Mouse (Mus musculus) limb, embryonic 12.5 days (tissue): Measurements from ENCODE around the gene Tdg. TPM values are rescaled to one million over a fixed set of nuclear protein-coding genes. Genes with fewer than 3 reads are reported as not detected.
A peak's percentile ranks its signal among the peaks of the same experiment; 100 is the strongest.

Experiments used
- ATAC-seq: fragments of 200-750 bp; cut with Nextera tagmentation; 2 replicates; pipeline ENCODE4 v1.8.0; 2017; ENCODE audit warnings: low read depth, moderate TSS enrichment; ENCODE audit not compliant: insufficient number of reproducible peaks, insufficient read depth, low FRiP score, low TSS enrichment
- H3K27ac ChIP-seq: fragments of 300-500 bp; sonication (generic); 2 replicates; pipeline ENCODE4 v1.5.1; 2016; ENCODE audit warnings: mild to moderate bottlenecking, moderate library complexity
- H3K27me3 ChIP-seq: fragments of 300-500 bp; sonication (generic); 2 replicates; pipeline ENCODE4 v1.6.1; 2016; ENCODE audit warnings: mild to moderate bottlenecking, moderate library complexity
- H3K36me3 ChIP-seq: fragments of 300-500 bp; sonication (generic); 2 replicates; pipeline ENCODE4 v1.6.1; 2016; ENCODE audit warnings: mild to moderate bottlenecking, moderate library complexity
- H3K4me1 ChIP-seq: fragments of 300-500 bp; sonication (generic); replicated peaks from 2 replicates; pipeline ENCODE4 v1.6.1; 2016
- H3K4me2 ChIP-seq: fragments of 300-500 bp; sonication (generic); 2 replicates; pipeline ENCODE4 v1.6.1; 2016; ENCODE audit warnings: mild to moderate bottlenecking, moderate library complexity
- H3K4me3 ChIP-seq: fragments of 300-500 bp; sonication (generic); replicated peaks from 2 replicates; pipeline ENCODE4 v1.5.1; 2016; ENCODE audit warnings: mild to moderate bottlenecking
- H3K9ac ChIP-seq: fragments of 300-500 bp; sonication (generic); replicated peaks from 2 replicates; pipeline ENCODE4 v1.6.1; 2016; ENCODE audit warnings: mild to moderate bottlenecking, moderate library complexity
- H3K9me3 ChIP-seq: fragments of 300-500 bp; sonication (generic); 2 replicates; pipeline ENCODE4 v1.6.1; 2016; ENCODE audit warnings: mild to moderate bottlenecking, moderate library complexity
- WGBS: fragments of 180-500 bp; shearing (Covaris S2); methylation state at CpG from one replicate; pipeline ENCODE4 v1.1.7; 2016; 5-methylcytosine and 5-hydroxymethylcytosine counted together
- polyA plus RNA-seq: library from polyadenylated mRNA; unstranded; fragments of >200 nt; fragmentation: Nextera tagmentation; extraction: Ambion mirVana; gene quantifications from 2 replicates; pipeline ENCODE4 v1.2.1, GENCODE M21; 2016

Gene Tdg
- polyA plus RNA-seq, 1 experiment from 2014 or later = 207 TPM

- Histone ChIP-seq H3K27me3 (no peaks in the 10 kb centered on the region), H3K9ac (no peak overlapping the region), H3K4me1 (peaks cover 14% of the 10 kb centered on the region), H3K4me2 (no peak overlapping the region), H3K9me3 (no peaks in the 10 kb centered on the region), H3K4me3 (no peak overlapping the region), H3K36me3 (peaks cover 79% of the 10 kb centered on the region), H3K27ac (no peak overlapping the region)
- 96% methylated on average over 7 of the region's 7 CpGs for WGBS
- ATAC-seq = no peak
Observed at GRCm38 (mm10) chr10:82634348-82634747, 4.7 kb downstream of the Tdg start.

DNA sequence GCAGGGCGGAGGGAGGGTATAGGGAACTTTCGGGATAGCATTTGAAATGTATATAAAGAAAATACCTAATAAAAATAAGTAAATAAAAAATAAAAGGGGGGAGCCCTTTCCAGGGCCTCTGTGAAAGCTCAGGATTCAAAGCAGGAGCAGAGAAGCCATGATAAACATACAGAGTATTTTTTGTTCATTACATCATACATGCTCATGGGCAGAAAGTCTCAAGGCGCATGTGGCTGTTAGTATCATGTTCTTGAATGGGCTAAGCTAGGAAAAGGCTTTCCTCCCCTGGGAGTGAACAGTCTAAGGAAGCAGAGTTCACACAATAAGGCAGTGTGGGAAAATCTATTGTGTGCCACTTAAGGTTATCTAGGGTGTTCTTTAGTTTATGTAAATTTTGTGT is 6.7 kb downstream of the Tdg start:
- no peak overlapping the region for H3K27ac ChIP-seq
- no peak overlapping the region for H3K9ac ChIP-seq
- H3K4me3 ChIP-seq = no peak overlapping the region
- no peaks in the 10 kb centered on the region for H3K27me3 ChIP-seq
- peaks cover 95% of the 10 kb centered on the region for H3K36me3 ChIP-seq
- H3K9me3 ChIP-seq = no peaks in the 10 kb centered on the region
- H3K4me2 ChIP-seq = no peak overlapping the region
- 94% methylated on average over 3 of the region's 3 CpGs for WGBS
- no peak for ATAC-seq
- H3K4me1 ChIP-seq = peaks cover 4% of the 10 kb centered on the region; the same call in 1 of the 2 replicates

DNA sequence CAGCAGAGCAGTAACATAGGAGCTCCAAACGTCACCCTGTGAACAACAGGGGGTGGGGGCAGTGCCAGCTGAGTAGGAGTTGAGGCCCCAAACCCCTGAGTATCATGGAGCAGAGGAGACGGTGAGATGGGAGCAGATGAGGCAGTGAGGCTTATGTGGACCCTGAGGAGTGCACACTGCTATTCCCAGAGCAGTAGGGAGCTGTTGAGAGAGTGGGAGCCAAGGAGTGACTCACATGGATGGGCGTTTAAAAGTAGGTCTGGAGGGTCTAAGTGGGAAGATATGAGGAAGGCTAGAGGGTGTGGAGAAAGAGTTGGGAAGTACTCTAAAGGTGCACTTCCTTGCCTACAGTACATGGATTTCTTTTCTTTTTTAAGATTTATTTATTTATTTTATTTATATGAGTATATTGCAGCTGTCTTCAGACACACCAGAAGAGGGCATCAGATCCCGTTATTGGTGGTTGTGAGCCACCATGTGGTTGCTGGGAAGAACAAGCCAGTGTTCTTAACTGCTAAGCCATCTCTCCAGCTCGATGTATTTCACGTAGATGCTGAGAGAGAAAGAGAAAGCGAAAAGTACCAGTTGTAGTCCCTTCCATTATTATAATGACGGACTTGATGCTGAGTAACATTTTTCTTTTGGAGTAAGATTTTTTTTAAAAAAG is 9.5 kb downstream of the Tdg start:
- Histone ChIP-seq H3K4me1 (no peaks in the 10 kb centered on the region), H3K27me3 (no peaks in the 10 kb centered on the region), H3K9me3 (no peaks in the 10 kb centered on the region), H3K4me3 (no peak overlapping the region), H3K36me3 (peaks cover 98% of the 10 kb centered on the region), H3K4me2 (no peak overlapping the region), H3K9ac (no peak overlapping the region), H3K27ac (no peak overlapping the region)
- no peak for ATAC-seq
- WGBS = 90% methylated on average over 8 of the region's 8 CpGs

DNA sequence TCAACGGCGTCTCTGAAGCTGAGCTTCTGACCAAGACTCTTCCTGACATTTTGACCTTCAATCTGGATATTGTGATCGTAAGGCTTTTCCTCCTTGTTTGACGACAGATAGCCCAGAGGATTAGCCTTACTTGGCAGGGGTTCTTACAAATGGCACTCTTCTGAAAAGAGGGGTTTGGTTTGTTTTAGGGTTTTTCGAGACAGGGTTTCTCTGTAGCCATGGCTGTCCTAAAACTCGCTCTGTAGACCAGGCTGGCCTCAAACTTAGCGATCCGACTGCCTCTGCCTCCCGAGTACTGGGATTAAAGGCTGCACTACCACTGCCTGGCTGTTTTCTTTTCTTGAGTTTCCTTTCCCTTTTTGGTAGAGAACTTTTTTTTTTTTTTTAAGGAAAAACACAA is 11.9 kb downstream of the Tdg start:
- Histone ChIP-seq H3K27me3 (no peaks in the 10 kb centered on the region), H3K4me3 (no peak overlapping the region), H3K9me3 (no peaks in the 10 kb centered on the region), H3K9ac (no peak overlapping the region), H3K4me2 (no peak overlapping the region), H3K36me3 (peaks cover 97% of the 10 kb centered on the region), H3K4me1 (no peaks in the 10 kb centered on the region), H3K27ac (no peak overlapping the region)
- 94% methylated on average over 9 of the region's 9 CpGs for WGBS
- ATAC-seq = no peak

DNA sequence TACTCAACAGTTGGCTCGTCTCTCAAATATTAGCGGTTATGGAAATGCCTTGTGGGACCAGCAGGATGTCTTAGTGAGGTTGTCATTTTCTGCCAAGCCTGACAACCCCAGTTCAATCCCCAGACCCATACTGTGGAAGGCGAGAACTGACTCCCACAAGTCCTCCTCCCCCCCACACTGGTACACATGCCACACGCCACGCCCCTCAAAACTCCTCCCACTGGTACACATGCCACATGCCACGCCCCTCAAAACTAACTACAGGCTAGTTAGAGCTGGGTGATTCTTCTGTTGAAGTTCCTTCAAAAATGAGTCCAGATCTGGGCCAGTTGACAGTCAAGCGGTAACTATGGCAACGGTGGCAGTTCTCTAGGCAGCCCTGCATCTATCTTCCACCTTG is 16.5 kb downstream of the Tdg start:
- Histone ChIP-seq H3K27me3 (no peaks in the 10 kb centered on the region), H3K4me1 (no peaks in the 10 kb centered on the region), H3K4me2 (no peak overlapping the region), H3K36me3 (peaks cover 81% of the 10 kb centered on the region), H3K9me3 (no peaks in the 10 kb centered on the region), H3K27ac (no peak overlapping the region), H3K9ac (no peak overlapping the region), H3K4me3 (no peak overlapping the region)
- WGBS = 94% methylated on average over 8 of the region's 8 CpGs
- no peak for ATAC-seq

DNA sequence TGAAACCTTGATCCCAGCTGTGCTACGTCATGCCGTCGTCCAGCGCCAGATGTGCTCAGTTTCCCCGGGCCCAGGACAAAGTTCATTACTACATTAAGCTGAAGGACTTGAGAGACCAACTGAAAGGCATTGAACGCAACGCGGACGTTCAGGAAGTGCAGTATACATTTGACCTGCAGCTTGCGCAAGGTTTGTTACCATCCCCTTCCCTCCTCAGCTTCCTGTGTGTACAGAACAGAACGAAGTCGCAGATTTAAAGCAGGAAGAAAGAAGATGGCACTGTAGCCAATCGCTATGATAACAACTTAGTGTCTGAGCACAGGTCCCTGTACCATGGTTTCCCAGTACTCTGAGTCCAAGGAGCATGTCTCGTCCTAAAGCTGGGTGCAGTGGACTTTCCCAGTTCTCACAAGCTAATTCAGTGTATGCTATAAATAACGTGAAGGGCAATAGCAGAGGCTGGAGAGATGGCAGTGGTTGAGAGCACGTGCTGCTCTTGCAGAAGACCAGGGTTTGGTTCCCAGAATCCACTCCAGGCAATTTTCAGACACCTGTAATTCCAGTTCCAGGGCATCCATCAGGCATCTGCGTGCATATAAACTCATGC is 17.7 kb downstream of the Tdg start:
- H3K27ac ChIP-seq = no peak overlapping the region
- no peak overlapping the region for H3K4me3 ChIP-seq
- H3K4me1 ChIP-seq = no peaks in the 10 kb centered on the region
- WGBS = 91% methylated on average over 17 of the region's 17 CpGs
- ATAC-seq = no peak
- H3K27me3 ChIP-seq = no peaks in the 10 kb centered on the region
- no peak overlapping the region for H3K4me2 ChIP-seq
- H3K36me3 ChIP-seq = peaks cover 78% of the 10 kb centered on the region
- no peaks in the 10 kb centered on the region for H3K9me3 ChIP-seq
- no peak overlapping the region for H3K9ac ChIP-seq

- Histone ChIP-seq H3K9me3 (no peaks in the 10 kb centered on the region), H3K27me3 (no peaks in the 10 kb centered on the region), H3K4me1 (no peaks in the 10 kb centered on the region), H3K9ac (no peak overlapping the region), H3K4me3 (no peak overlapping the region), H3K4me2 (no peak overlapping the region), H3K27ac (no peak overlapping the region), H3K36me3 (peaks cover 46% of the 10 kb centered on the region)
- 90% methylated on average over 5 of the region's 5 CpGs for WGBS
- ATAC-seq = no peak
Observed at GRCm38 (mm10) chr10:82651221-82651620, 21.6 kb downstream of the Tdg start.

GRCm38 (mm10) chr10:82652625-82653024 is 23.0 kb downstream of the Tdg start:
- no peak for ATAC-seq
- Histone ChIP-seq H3K4me2 (no peak overlapping the region), H3K9me3 (no peaks in the 10 kb centered on the region), H3K4me3 (no peak overlapping the region), H3K4me1 (no peaks in the 10 kb centered on the region), H3K27ac (no peak overlapping the region), H3K9ac (no peak overlapping the region), H3K36me3 (peaks cover 33% of the 10 kb centered on the region), H3K27me3 (no peaks in the 10 kb centered on the region)
- WGBS = 72% methylated on average over 5 of the region's 5 CpGs

DNA sequence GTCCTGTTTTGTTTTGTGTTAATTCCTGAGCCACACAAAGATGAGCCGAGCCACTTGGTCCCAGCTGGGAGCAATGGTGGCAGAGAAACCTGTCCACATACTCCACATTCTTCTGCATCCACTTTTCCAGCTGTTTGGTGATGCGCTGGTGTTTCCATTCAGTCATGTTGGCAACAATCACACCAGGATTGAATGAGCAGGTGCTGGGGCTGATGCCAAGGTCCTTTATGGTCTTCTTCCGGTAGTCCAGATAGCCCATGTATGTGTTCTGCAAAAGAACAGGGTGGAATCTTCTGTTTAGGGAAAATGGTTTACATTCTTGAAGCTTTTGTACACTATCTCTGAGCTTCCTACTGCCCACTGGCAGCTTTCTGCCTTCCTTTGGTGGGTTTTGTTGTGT is 25.0 kb downstream of the Tdg start:
- H3K9ac ChIP-seq = no peak overlapping the region
- H3K4me1 ChIP-seq = no peaks in the 10 kb centered on the region
- no peaks in the 10 kb centered on the region for H3K27me3 ChIP-seq
- no peaks in the 10 kb centered on the region for H3K9me3 ChIP-seq
- H3K4me3 ChIP-seq = no peak overlapping the region
- H3K36me3 ChIP-seq = peaks cover 25% of the 10 kb centered on the region
- no peak overlapping the region for H3K4me2 ChIP-seq
- no peak for ATAC-seq
- no peak overlapping the region for H3K27ac ChIP-seq
- WGBS = 91% methylated on average over 3 of the region's 3 CpGs

DNA sequence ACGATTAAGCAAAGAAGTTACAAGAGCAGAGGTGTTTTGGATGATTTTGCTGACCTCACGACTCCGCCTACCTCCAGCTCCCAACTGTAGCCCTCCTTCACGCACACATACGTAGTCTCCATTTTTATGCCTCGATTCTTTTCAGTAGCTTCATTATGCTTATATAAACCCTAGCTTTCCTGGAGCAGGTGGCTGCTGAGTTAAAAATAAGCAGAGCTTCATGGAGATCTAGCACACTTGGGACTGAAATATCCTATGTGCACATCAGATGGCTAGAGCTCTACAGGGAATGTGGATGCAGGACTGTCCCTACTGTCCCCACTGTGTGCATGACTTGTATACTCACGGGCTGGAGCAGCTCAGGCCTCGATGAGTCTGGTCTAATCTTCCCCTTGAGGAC is 32.2 kb downstream of the Tdg start:
- Histone ChIP-seq H3K9ac (no peak overlapping the region), H3K4me2 (no peak overlapping the region), H3K36me3 (no peaks in the 10 kb centered on the region), H3K4me1 (no peaks in the 10 kb centered on the region), H3K27me3 (no peaks in the 10 kb centered on the region), H3K27ac (no peak overlapping the region), H3K4me3 (no peak overlapping the region), H3K9me3 (no peaks in the 10 kb centered on the region)
- WGBS = 80% methylated on average over 8 of the region's 8 CpGs
- no peak for ATAC-seq

GRCm38 (mm10) chr10:82662267-82662990 is 32.8 kb downstream of the Tdg start:
- ATAC-seq = no peak
- no peaks in the 10 kb centered on the region for H3K36me3 ChIP-seq
- H3K4me3 ChIP-seq = no peak overlapping the region
- WGBS = 67% methylated on average over 14 of the region's 14 CpGs
- H3K27ac ChIP-seq = peak overlapping the region; percentile 23; the same call in 1 of the 2 replicates
- no peak overlapping the region for H3K9ac ChIP-seq
- H3K4me1 ChIP-seq = no peaks in the 10 kb centered on the region
- no peaks in the 10 kb centered on the region for H3K27me3 ChIP-seq
- no peaks in the 10 kb centered on the region for H3K9me3 ChIP-seq
- no peak overlapping the region for H3K4me2 ChIP-seq
